Mouse (Mus musculus): ENCODE data around the gene Odf3l2. TPM values are rescaled to one million over a fixed set of nuclear protein-coding genes. Genes with fewer than 3 reads are reported as not detected.

Odf3l2 gene
- polyA plus RNA-seq, 1 experiment from 2014 or later = not detected

DNA sequence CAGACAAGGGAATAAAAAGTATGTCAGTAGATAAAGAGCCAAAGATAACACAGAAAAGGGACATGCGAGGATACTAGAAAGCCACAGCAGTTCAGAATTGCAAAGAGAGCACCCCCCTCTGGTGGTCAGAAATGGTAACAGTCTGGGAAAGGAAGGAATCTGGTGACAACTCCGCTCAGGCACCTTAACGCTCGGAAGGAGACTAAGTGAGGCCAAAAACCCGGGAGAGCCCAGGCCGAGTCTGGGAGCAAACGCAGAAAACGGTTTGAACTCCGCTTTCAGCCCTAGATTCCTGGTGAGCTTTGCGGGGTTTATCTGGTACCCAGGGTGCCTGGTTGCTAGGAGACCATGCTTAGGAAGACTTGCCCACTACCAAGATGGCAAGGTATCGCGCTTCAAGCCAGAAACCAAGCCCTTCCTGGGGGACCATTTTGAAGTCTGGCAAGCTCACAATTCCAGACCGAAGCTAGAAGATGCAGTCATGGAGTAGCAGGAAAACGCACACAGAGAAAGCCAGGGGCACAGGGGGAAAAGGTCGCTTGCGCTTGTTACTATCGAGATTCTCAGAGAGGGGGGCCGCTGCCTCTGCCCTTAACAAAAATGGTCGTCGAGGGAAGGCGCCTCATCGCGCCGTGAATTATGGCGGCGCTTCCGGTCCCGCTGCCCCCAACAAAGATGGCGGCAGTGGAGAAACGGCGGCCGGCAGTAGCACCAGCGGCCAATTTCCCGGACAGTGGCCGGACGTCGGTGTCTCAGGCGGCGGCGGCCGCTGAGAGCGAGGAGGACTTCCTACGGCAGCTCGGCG lies 23.4 kb upstream of the Odf3l2 start, which contains the start of gene Tpgs1:
Gene Tpgs1, plus strand, starts transcription at position 599 of the 805 bp plus-strand sequence.
- Histone ChIP-seq H3K4me2 (peak within 1 kb of the TSS; percentile 91), H3K27me3 (no peaks in the 10 kb centered on the region; the same call in 1 of the 2 replicates), H3K4me3 (peak within 1 kb of the TSS; percentile 80), H3K9ac (peak within 1 kb of the TSS; percentile 65), H3K9me3 (no peaks in the 10 kb centered on the region), H3K4me1 (peaks cover 12% of the 10 kb centered on the region), H3K27ac (peak within 1 kb of the TSS; percentile 91), H3K36me3 (0 out of 2 replicates have a peak, but pooled peaks cover 6% of the 10 kb centered on the region)
- WGBS = under 1% methylated on average over 45 of the region's 45 CpGs
- peak; percentile 78 for ATAC-seq (ENCODE audit: borderline replicate concordance, extremely low read depth, low FRiP score, low TSS enrichment)

DNA sequence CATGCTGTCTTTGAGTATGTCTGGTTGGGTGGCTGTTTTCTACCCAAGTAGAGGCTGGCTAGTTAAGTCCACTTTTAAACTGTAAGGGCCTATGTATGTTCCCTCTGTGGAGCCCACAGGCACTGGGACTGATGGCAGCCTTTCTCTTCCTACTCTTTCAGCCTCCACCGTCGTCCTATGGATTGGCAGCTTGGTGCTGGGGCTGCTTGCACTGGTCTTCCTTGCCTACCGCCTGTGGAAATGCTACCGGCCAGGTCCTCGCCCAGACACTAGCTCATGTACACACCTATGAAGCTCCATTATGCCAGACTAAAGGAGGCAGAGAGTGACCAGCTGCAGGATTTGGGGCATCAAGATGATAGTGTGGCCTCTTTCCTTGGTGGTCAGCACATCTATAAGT lies 22.5 kb upstream of the Odf3l2 start:
- Histone ChIP-seq H3K27ac (no peak overlapping the region), H3K36me3 (no peaks in the 10 kb centered on the region), H3K4me1 (peaks cover 12% of the 10 kb centered on the region), H3K9ac (no peak overlapping the region), H3K4me2 (no peak overlapping the region), H3K4me3 (no peak overlapping the region), H3K27me3 (no peaks in the 10 kb centered on the region; the same call in 1 of the 2 replicates), H3K9me3 (no peaks in the 10 kb centered on the region)
- 75% methylated on average over 5 of the region's 5 CpGs for WGBS
- ATAC-seq (ENCODE audit: borderline replicate concordance, extremely low read depth, low FRiP score, low TSS enrichment) = no peak

DNA sequence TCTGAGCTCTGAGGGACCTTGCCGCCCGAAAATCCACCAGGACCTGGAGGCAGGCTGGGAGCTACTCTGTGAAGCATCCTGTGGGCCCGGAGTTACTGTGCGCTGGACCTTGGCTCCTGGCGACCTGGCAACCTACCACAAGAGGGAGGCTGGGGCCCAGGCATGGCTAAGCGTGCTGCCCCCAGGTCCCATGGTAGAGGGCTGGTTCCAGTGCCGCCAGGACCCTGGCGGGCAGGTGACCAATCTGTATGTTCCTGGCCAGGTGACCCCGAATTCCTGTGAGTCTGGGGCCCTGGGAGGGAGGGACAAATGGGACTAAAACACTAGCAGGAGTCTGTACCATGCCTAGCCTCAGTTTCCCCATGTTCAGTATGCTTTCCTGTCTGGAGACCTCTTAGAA lies 21.0 kb upstream of the Odf3l2 start:
- Histone ChIP-seq H3K27me3 (no peaks in the 10 kb centered on the region; the same call in 1 of the 2 replicates), H3K4me2 (no peak overlapping the region), H3K27ac (no peak overlapping the region), H3K9ac (no peak overlapping the region), H3K36me3 (no peaks in the 10 kb centered on the region), H3K4me1 (peaks cover 8% of the 10 kb centered on the region), H3K4me3 (no peak overlapping the region), H3K9me3 (no peaks in the 10 kb centered on the region)
- ATAC-seq (ENCODE audit: borderline replicate concordance, extremely low read depth, low FRiP score, low TSS enrichment) = no peak
- 59% methylated on average over 9 of the region's 9 CpGs for WGBS

DNA sequence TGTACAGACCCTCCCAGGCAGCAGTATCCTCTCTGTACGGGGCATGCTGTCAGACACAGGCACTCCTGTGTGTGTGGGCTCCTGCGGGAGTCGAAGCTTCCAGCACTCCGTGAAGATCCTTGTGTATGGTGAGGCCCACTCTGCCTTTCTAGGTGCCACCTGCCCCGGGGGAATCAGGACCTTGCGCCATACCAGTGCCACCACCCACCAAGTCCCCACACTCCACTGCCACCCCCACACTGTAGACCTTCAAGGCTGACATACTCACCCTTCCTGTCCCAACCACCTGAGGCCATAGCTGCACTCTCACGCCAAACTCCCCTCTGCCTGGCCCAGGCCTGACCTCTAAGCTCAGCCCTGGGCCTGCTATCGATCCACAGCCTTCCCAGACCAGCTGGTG lies 19.5 kb upstream of the Odf3l2 start:
- Histone ChIP-seq H3K9me3 (no peaks in the 10 kb centered on the region), H3K4me3 (no peak overlapping the region), H3K27ac (no peak overlapping the region), H3K4me1 (peaks cover 1% of the 10 kb centered on the region), H3K9ac (no peak overlapping the region), H3K36me3 (no peaks in the 10 kb centered on the region), H3K27me3 (no peaks in the 10 kb centered on the region; the same call in 1 of the 2 replicates), H3K4me2 (no peak overlapping the region)
- 78% methylated on average over 8 of the region's 8 CpGs for WGBS
- no peak for ATAC-seq (ENCODE audit: borderline replicate concordance, extremely low read depth, low FRiP score, low TSS enrichment)

DNA sequence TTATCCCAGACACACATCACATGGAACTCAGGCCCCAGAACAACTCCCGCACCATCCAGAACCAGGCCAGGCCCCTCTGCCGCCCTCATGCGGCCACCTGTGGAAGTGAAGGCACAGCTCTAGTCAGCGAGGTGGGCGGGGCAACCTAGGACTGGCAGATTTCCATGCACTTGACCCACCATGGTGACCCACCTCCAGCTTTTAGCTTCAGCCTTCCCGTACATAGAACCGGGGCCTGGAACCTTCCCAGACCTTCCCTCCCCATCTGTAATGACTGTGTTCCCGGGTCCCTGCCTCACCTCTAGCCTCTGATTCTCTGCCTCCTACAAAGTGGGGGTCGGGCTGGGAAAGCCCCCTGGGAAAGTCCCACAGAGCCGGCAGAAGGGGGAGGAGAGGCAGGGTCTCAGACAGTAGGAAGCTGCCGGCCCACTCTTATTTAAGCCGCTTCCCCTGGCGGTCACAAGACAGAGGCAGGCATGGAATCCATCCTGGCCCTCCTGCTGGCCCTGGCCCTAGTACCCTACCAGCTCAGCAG lies 18.7 kb upstream of the Odf3l2 start, which contains the start of gene Madcam1:
Gene Madcam1, plus strand, starts transcription at position 429 of the 535 bp plus-strand sequence.
- Histone ChIP-seq H3K27me3 (no peaks in the 10 kb centered on the region; the same call in 1 of the 2 replicates), H3K4me2 (no peak within 1 kb of the TSS), H3K36me3 (no peaks in the 10 kb centered on the region), H3K9me3 (no peaks in the 10 kb centered on the region), H3K27ac (no peak within 1 kb of the TSS), H3K9ac (no peak within 1 kb of the TSS), H3K4me1 (no peaks in the 10 kb centered on the region), H3K4me3 (no peak within 1 kb of the TSS)
- 13% methylated on average over 13 of the region's 13 CpGs for WGBS
- ATAC-seq (ENCODE audit: borderline replicate concordance, extremely low read depth, low FRiP score, low TSS enrichment) = no peak

DNA sequence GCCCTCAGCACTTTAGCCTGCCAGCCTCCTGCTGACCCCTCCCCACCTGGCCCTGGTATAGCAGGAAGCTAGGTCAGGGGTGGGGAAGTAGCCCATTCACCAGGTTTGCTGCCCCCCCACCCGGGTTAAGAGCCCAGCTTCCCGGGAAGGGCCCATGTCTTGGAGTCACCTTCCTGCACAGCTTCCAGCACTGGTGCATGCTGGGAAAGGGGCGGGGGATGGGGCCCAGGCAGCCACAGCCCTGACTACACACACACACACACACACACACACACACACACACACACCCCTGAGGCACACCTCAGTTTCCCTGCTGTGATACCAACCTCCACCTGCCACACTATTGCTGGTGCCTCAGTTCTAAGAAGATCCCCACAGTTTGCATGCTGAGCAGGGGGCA lies 16.3 kb upstream of the Odf3l2 start:
- no peaks in the 10 kb centered on the region for H3K9me3 ChIP-seq
- H3K4me1 ChIP-seq = no peaks in the 10 kb centered on the region
- ATAC-seq (ENCODE audit: borderline replicate concordance, extremely low read depth, low FRiP score, low TSS enrichment) = no peak
- WGBS = 36% methylated on average over 3 of the region's 3 CpGs
- H3K9ac ChIP-seq = no peak overlapping the region
- no peaks in the 10 kb centered on the region for H3K36me3 ChIP-seq
- no peak overlapping the region for H3K4me3 ChIP-seq
- H3K4me2 ChIP-seq = no peak overlapping the region
- H3K27ac ChIP-seq = no peak overlapping the region
- no peaks in the 10 kb centered on the region for H3K27me3 ChIP-seq

DNA sequence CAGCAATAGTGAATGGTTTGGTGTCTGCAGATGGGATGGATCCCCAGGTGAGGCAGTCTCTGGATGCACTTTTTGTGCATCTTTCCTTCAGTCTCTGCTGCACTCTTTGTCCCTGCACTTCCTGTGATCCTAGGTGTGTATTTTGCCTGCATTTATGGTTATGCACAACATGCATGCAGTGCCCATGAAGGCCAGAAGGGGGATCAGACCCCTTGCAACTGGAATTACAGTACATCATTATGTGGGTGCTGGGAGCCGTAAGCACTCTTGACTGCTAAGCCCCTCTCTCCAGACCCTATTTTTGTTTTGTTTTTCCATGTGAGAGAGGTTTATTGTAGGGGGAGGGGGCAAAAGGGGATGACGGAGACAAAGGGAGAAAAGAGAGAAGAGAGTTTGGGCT lies 14.8 kb upstream of the Odf3l2 start:
- no peaks in the 10 kb centered on the region for H3K9me3 ChIP-seq
- H3K27ac ChIP-seq = no peak overlapping the region
- H3K36me3 ChIP-seq = no peaks in the 10 kb centered on the region
- H3K4me1 ChIP-seq = no peaks in the 10 kb centered on the region
- no peak for ATAC-seq (ENCODE audit: borderline replicate concordance, extremely low read depth, low FRiP score, low TSS enrichment)
- no peaks in the 10 kb centered on the region; the same call in 1 of the 2 replicates for H3K27me3 ChIP-seq
- no peak overlapping the region for H3K4me2 ChIP-seq
- no peak overlapping the region for H3K4me3 ChIP-seq
- 67% methylated on average over 2 of the region's 2 CpGs for WGBS
- no peak overlapping the region for H3K9ac ChIP-seq

DNA sequence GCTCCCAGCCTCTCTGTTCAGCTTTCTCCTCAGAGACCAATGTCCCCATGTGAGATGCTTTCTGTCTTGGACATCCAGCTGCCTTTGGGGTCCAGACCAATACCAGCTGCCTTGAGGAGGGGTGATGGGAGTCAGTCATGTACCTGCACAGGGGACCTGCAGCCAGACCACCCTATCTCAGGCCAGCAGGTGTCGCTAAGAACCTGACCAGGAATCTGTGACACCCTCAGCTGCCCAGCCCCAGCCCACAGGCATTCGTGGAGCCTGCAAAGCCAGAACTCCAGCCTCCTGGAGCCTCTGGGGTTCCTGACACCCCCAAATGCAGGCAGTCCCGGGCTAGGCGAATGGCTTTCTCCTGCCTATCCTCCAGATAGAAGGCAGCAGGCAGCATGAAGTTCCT lies 13.3 kb upstream of the Odf3l2 start:
- 22% methylated on average over 4 of the region's 4 CpGs for WGBS
- no peak overlapping the region for H3K4me2 ChIP-seq
- no peaks in the 10 kb centered on the region for H3K36me3 ChIP-seq
- no peaks in the 10 kb centered on the region; the same call in 1 of the 2 replicates for H3K27me3 ChIP-seq
- no peaks in the 10 kb centered on the region for H3K9me3 ChIP-seq
- no peaks in the 10 kb centered on the region for H3K4me1 ChIP-seq
- no peak for ATAC-seq (ENCODE audit: borderline replicate concordance, extremely low read depth, low FRiP score, low TSS enrichment)
- H3K9ac ChIP-seq = no peak overlapping the region
- H3K27ac ChIP-seq = no peak overlapping the region
- no peak overlapping the region for H3K4me3 ChIP-seq

DNA sequence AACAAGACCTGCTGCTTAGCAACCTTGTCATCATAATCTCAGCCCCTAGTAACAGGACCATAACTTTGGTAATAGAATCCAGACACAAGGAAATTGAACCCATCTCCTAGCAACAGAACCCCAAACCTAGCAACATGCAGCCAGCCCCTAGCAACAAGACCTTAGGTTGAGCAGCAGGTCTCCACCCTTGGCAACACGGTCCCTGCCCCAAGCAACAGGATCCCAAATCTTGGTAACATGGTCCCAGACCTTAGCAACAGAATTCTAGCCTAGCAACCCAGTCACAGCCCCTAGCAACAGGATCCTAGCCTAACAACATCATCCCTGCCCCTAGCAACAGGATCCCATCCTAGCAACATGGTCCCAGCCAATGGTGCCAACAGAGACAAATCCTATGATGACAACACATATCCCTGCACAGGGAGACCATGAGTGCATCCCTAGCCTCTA lies 9.4 kb upstream of the Odf3l2 start:
- H3K4me3 ChIP-seq = no peak overlapping the region
- H3K9ac ChIP-seq = no peak overlapping the region
- ATAC-seq (ENCODE audit: borderline replicate concordance, extremely low read depth, low FRiP score, low TSS enrichment) = no peak
- no peaks in the 10 kb centered on the region for H3K36me3 ChIP-seq
- H3K4me2 ChIP-seq = no peak overlapping the region
- no peaks in the 10 kb centered on the region for H3K4me1 ChIP-seq
- H3K27ac ChIP-seq = no peak overlapping the region
- WGBS = 38% methylated on average over 1 of the region's 1 CpGs
- no peaks in the 10 kb centered on the region for H3K9me3 ChIP-seq
- H3K27me3 ChIP-seq = no peaks in the 10 kb centered on the region; the same call in 1 of the 2 replicates

DNA sequence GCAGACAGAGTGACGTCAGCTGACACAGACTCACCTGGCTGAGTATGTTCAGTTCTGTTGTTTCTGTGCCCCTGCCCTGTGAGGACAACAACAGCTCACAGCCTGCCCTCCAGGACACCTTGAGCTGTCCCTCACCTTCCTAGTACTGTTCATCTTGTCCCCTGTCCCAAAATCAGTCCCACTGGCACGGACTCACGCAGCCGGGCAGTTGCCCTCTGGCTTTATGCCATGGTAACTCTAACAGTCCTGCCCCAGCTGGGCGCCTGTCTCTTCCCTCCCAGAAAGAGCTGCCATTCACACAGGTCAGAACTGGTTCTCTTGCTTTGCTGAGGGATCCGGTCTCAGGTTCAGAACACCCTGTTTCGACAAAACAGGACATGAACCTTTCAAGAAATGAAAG lies 7.3 kb upstream of the Odf3l2 start:
- Histone ChIP-seq H3K27ac (no peak overlapping the region), H3K9me3 (no peaks in the 10 kb centered on the region), H3K36me3 (no peaks in the 10 kb centered on the region), H3K4me1 (no peaks in the 10 kb centered on the region), H3K9ac (no peak overlapping the region), H3K27me3 (no peaks in the 10 kb centered on the region; the same call in 1 of the 2 replicates), H3K4me2 (no peak overlapping the region), H3K4me3 (no peak overlapping the region)
- no peak for ATAC-seq (ENCODE audit: borderline replicate concordance, extremely low read depth, low FRiP score, low TSS enrichment)
- 77% methylated on average over 7 of the region's 7 CpGs for WGBS

DNA sequence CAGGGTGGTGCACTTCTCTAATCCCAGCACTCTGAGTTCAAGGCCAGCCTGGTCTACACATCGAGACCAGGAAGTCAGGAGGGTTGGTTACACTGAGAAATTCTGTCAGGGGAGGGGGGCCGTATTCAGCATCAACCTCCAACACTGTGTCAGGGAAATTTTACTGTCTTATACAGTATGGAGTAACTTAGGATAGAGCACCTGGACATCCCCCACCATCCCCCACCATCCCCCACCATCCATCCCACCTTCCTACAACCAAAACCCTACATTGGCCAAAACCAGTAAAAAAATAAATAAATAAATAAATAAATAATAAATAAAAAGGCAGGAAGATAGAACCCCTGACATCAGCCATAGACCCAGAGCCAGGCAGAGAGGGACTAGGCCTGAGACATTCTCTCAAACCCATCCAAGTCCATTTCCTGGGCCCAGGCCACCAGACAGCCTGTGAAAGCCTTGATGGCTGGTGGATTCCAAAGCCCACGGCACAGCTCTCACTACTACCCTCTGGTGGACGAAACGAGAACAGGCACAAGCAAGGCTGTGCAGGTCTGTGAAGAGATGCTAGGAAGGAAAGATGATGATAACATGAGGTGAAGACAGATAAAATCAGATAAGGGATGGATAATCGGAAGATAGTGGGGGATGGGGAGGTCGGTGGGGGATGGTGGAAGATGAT lies 3.7 kb upstream of the Odf3l2 start:
- H3K27me3 ChIP-seq = no peaks in the 10 kb centered on the region
- no peak overlapping the region for H3K4me3 ChIP-seq
- H3K9ac ChIP-seq = no peak overlapping the region
- H3K4me1 ChIP-seq = no peaks in the 10 kb centered on the region
- WGBS = 29% methylated on average over 7 of the region's 7 CpGs
- no peak overlapping the region for H3K4me2 ChIP-seq
- peak; percentile 20; the same call in 1 of the 2 replicates for ATAC-seq (ENCODE audit: borderline replicate concordance, extremely low read depth, low FRiP score, low TSS enrichment)
- H3K36me3 ChIP-seq = no peaks in the 10 kb centered on the region
- H3K9me3 ChIP-seq = no peaks in the 10 kb centered on the region
- H3K27ac ChIP-seq = no peak overlapping the region
